Mouse (Mus musculus): ENCODE data around the gene Dgkb. TPM values are rescaled to one million over a fixed set of nuclear protein-coding genes. Genes with fewer than 3 reads are reported as not detected.

Dgkb gene
- polyA plus RNA-seq, 1 experiment from 2014 or later, result 4.0 TPM

- H3K4me1 ChIP-seq (replicated peaks; ENCODE audit: control insufficient read depth, insufficient read depth, low read length), result no peaks in the 10 kb centered on the region
- no peak overlapping the region for H3K4me2 ChIP-seq (ENCODE audit: low read depth, low read length)
- no peaks in the 10 kb centered on the region for H3K36me3 ChIP-seq (ENCODE audit: control insufficient read depth, insufficient read depth, low read length)
- no peaks in the 10 kb centered on the region for H3K9me3 ChIP-seq (ENCODE audit: control insufficient read depth, low read length)
- H3K27me3 ChIP-seq (ENCODE audit: control insufficient read depth, insufficient read depth, low read depth, low read length), result no peaks in the 10 kb centered on the region
- 48% methylated on average over 3 of the region's 3 CpGs for WGBS
- H3K4me3 ChIP-seq (ENCODE audit: low read length), result no peak overlapping the region
- H3K27ac ChIP-seq (ENCODE audit: low read length), result no peak overlapping the region
- no peak for ATAC-seq (ENCODE audit: low read depth)
- H3K9ac ChIP-seq (ENCODE audit: low read length), result no peak overlapping the region
Measured at GRCm38 (mm10) chr12:38374159-38374558, 556.6 kb downstream of the Dgkb start.

- no peaks in the 10 kb centered on the region for H3K27me3 ChIP-seq (ENCODE audit: control insufficient read depth, insufficient read depth, low read depth, low read length)
- H3K27ac ChIP-seq (ENCODE audit: low read length), result no peak overlapping the region
- no peaks in the 10 kb centered on the region for H3K36me3 ChIP-seq (ENCODE audit: control insufficient read depth, insufficient read depth, low read length)
- 0 out of 2 replicates have a peak, but pooled peaks cover 2% of the 10 kb centered on the region for H3K4me1 ChIP-seq (replicated peaks; ENCODE audit: control insufficient read depth, insufficient read depth, low read length)
- no peak overlapping the region for H3K4me3 ChIP-seq (ENCODE audit: low read length)
- no peak for ATAC-seq (ENCODE audit: low read depth)
- WGBS, result 61% methylated on average over 6 of the region's 6 CpGs
- H3K9me3 ChIP-seq (ENCODE audit: control insufficient read depth, low read length), result no peaks in the 10 kb centered on the region
- no peak overlapping the region for H3K4me2 ChIP-seq (ENCODE audit: low read depth, low read length)
- H3K9ac ChIP-seq (ENCODE audit: low read length), result no peak overlapping the region
Measured at GRCm38 (mm10) chr12:38385942-38386341, 568.4 kb downstream of the Dgkb start.

DNA sequence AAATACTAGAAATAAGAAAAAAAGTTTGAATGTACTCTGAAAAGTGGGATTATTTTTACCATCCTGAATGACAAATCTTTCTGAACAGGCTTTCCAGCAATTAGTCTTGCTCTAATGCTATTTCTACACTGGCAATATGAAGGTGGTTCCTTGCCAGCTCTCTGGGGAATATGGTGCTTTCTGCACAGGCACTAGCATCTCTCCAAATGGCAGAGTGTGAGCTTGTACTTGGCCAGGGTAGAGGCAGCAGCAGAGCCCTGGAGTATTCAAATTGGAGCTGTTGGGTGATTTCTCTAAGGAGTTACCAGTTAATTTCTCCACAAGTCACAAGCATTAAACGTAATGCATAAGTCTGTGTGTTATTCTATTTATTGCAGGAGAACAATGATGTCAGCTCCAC lies 569.5 kb downstream of the Dgkb start:
- Histone ChIP-seq H3K4me3 (ENCODE audit: low read length) (no peak overlapping the region), H3K4me1 (replicated peaks; ENCODE audit: control insufficient read depth, insufficient read depth, low read length) (0 out of 2 replicates have a peak, but pooled peaks cover 2% of the 10 kb centered on the region), H3K27ac (ENCODE audit: low read length) (peak overlapping the region; percentile 26), H3K9me3 (ENCODE audit: control insufficient read depth, low read length) (no peaks in the 10 kb centered on the region), H3K36me3 (ENCODE audit: control insufficient read depth, insufficient read depth, low read length) (no peaks in the 10 kb centered on the region), H3K27me3 (ENCODE audit: control insufficient read depth, insufficient read depth, low read depth, low read length) (no peaks in the 10 kb centered on the region), H3K4me2 (ENCODE audit: low read depth, low read length) (no peak overlapping the region), H3K9ac (ENCODE audit: low read length) (no peak overlapping the region)
- ATAC-seq (ENCODE audit: low read depth), result peak; percentile 74
- WGBS, result 49% methylated on average over 1 of the region's 1 CpGs

DNA sequence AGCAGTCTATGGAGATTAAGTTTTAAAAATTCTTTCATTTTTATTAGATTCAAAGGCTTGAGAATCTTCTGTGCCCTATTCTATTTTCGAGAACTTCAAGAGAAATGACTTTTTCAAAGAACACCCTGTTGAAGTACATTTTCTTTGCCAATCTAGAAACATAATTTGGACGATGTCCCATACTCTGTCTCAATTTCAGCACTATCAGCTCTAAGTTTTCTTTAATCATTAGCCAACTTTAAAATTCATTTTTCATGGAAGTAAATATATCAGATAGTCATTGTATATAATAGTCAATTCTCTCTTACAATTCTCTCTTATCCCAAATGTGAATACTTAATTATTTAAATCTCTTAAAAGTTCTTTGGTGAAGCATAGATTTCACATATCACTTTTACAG lies 570.1 kb downstream of the Dgkb start:
- Histone ChIP-seq H3K36me3 (ENCODE audit: control insufficient read depth, insufficient read depth, low read length) (no peaks in the 10 kb centered on the region), H3K9ac (ENCODE audit: low read length) (no peak overlapping the region), H3K9me3 (ENCODE audit: control insufficient read depth, low read length) (no peaks in the 10 kb centered on the region), H3K27me3 (ENCODE audit: control insufficient read depth, insufficient read depth, low read depth, low read length) (no peaks in the 10 kb centered on the region), H3K4me3 (ENCODE audit: low read length) (no peak overlapping the region), H3K4me2 (ENCODE audit: low read depth, low read length) (no peak overlapping the region), H3K4me1 (replicated peaks; ENCODE audit: control insufficient read depth, insufficient read depth, low read length) (0 out of 2 replicates have a peak, but pooled peaks cover 2% of the 10 kb centered on the region), H3K27ac (ENCODE audit: low read length) (no peak overlapping the region)
- WGBS, result 32% methylated on average over 2 of the region's 2 CpGs
- ATAC-seq (ENCODE audit: low read depth), result peak; percentile 51

- Histone ChIP-seq H3K27me3 (ENCODE audit: control insufficient read depth, insufficient read depth, low read depth, low read length) (no peaks in the 10 kb centered on the region), H3K36me3 (ENCODE audit: control insufficient read depth, insufficient read depth, low read length) (no peaks in the 10 kb centered on the region), H3K9ac (ENCODE audit: low read length) (no peak overlapping the region), H3K4me2 (ENCODE audit: low read depth, low read length) (no peak overlapping the region), H3K27ac (ENCODE audit: low read length) (no peak overlapping the region), H3K4me3 (ENCODE audit: low read length) (no peak overlapping the region), H3K9me3 (ENCODE audit: control insufficient read depth, low read length) (no peaks in the 10 kb centered on the region), H3K4me1 (replicated peaks; ENCODE audit: control insufficient read depth, insufficient read depth, low read length) (0 out of 2 replicates have a peak, but pooled peaks cover 2% of the 10 kb centered on the region)
- ATAC-seq (ENCODE audit: low read depth), result no peak
- 25% methylated on average over 5 of the region's 5 CpGs for WGBS
Measured at GRCm38 (mm10) chr12:38388243-38388642, 570.7 kb downstream of the Dgkb start.

- Histone ChIP-seq H3K9me3 (ENCODE audit: control insufficient read depth, low read length) (no peaks in the 10 kb centered on the region), H3K27me3 (ENCODE audit: control insufficient read depth, insufficient read depth, low read depth, low read length) (no peaks in the 10 kb centered on the region), H3K9ac (ENCODE audit: low read length) (no peak overlapping the region), H3K4me1 (replicated peaks; ENCODE audit: control insufficient read depth, insufficient read depth, low read length) (no peaks in the 10 kb centered on the region), H3K27ac (ENCODE audit: low read length) (no peak overlapping the region), H3K36me3 (ENCODE audit: control insufficient read depth, insufficient read depth, low read length) (no peaks in the 10 kb centered on the region), H3K4me3 (ENCODE audit: low read length) (no peak overlapping the region), H3K4me2 (ENCODE audit: low read depth, low read length) (no peak overlapping the region)
- ATAC-seq (ENCODE audit: low read depth), result no peak
- WGBS, result 53% methylated on average over 14 of the region's 14 CpGs
Measured at GRCm38 (mm10) chr12:38397754-38398312, 580.3 kb downstream of the Dgkb start.

DNA sequence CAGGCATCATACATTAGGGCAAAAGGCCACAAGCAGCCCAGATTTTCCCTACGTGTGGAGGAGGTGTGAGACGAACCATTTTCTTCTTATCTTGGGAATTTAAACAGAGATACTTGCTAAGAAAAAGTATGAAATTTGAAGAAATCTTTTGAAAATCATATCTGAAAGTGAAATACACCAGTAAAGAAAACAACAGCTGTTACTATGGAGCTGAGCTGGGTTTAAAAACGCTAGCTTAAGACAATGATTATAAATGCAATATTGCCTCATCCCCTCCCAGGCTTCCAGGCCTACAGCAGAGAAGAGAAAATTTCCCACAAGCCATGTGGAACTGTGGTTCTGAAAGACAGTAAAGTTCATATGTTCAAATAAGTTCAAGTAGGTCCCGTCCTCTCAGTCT lies 582.6 kb downstream of the Dgkb start:
- no peak overlapping the region for H3K9ac ChIP-seq (ENCODE audit: low read length)
- H3K27ac ChIP-seq (ENCODE audit: low read length), result no peak overlapping the region
- H3K27me3 ChIP-seq (ENCODE audit: control insufficient read depth, insufficient read depth, low read depth, low read length), result no peaks in the 10 kb centered on the region
- H3K4me2 ChIP-seq (ENCODE audit: low read depth, low read length), result no peak overlapping the region
- no peaks in the 10 kb centered on the region for H3K9me3 ChIP-seq (ENCODE audit: control insufficient read depth, low read length)
- no peak overlapping the region for H3K4me3 ChIP-seq (ENCODE audit: low read length)
- no peaks in the 10 kb centered on the region for H3K36me3 ChIP-seq (ENCODE audit: control insufficient read depth, insufficient read depth, low read length)
- no peaks in the 10 kb centered on the region for H3K4me1 ChIP-seq (replicated peaks; ENCODE audit: control insufficient read depth, insufficient read depth, low read length)
- 57% methylated on average over 4 of the region's 4 CpGs for WGBS
- ATAC-seq (ENCODE audit: low read depth), result no peak

DNA sequence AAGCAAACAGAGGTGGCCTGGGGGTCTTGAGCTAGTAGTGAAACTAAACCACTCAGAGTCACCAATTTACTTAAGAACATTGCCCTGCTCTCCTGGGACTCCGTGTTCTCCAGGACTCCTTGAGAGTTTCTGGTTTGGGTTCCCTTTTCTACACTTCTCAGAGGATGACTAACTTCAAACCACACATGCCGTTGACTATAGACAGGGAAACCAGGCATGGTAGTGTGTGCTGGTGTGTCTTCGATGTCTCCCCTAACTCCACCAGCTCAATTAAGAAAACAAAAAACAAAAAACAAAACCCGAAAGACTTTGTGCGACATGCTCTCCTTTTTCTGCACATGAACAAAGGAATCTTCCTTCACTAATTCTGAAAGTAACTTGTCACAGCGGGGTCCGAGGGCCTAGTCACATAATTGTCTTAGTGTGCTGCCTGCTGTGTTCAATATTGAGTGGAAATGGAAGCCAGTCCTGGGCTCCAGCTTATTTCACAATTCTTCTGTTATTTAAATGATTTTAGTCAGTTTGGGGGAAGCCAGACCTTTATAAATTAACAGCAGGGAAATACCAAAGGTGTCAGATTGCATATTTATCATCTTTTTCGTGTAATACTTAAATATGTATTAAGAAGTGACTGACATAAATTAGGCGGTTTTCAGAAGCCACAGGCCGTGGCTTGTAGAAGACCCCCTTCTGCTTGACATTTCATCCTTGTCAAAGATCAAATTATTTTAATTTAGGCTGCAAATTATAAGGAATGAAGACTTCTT lies 618.0 kb downstream of the Dgkb start:
- no peak overlapping the region for H3K4me3 ChIP-seq (ENCODE audit: low read length)
- H3K36me3 ChIP-seq (ENCODE audit: control insufficient read depth, insufficient read depth, low read length), result no peaks in the 10 kb centered on the region
- no peaks in the 10 kb centered on the region for H3K9me3 ChIP-seq (ENCODE audit: control insufficient read depth, low read length)
- no peak overlapping the region for H3K9ac ChIP-seq (ENCODE audit: low read length)
- H3K27me3 ChIP-seq (ENCODE audit: control insufficient read depth, insufficient read depth, low read depth, low read length), result no peaks in the 10 kb centered on the region
- H3K27ac ChIP-seq (ENCODE audit: low read length), result no peak overlapping the region
- H3K4me2 ChIP-seq (ENCODE audit: low read depth, low read length), result no peak overlapping the region
- no peak for ATAC-seq (ENCODE audit: low read depth)
- H3K4me1 ChIP-seq (replicated peaks; ENCODE audit: control insufficient read depth, insufficient read depth, low read length), result no peaks in the 10 kb centered on the region
- 68% methylated on average over 10 of the region's 10 CpGs for WGBS

DNA sequence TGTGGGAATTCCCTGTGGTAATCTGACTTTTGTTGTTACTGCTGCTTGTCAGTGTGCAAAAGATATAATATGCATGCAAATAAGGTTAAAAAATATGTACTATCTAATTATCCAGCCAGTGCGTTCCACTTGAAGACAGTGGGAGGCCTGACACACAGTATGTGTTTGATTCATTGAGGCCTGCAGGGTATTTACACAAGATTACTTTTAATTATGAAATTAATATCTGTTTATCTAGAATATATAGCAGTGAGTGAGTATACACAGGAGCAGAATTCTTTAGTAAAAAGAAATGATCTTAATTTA lies 618.6 kb downstream of the Dgkb start:
- no peaks in the 10 kb centered on the region for H3K27me3 ChIP-seq (ENCODE audit: control insufficient read depth, insufficient read depth, low read depth, low read length)
- H3K4me3 ChIP-seq (ENCODE audit: low read length), result no peak overlapping the region
- no peaks in the 10 kb centered on the region for H3K9me3 ChIP-seq (ENCODE audit: control insufficient read depth, low read length)
- H3K9ac ChIP-seq (ENCODE audit: low read length), result no peak overlapping the region
- no peaks in the 10 kb centered on the region for H3K4me1 ChIP-seq (replicated peaks; ENCODE audit: control insufficient read depth, insufficient read depth, low read length)
- no peak for ATAC-seq (ENCODE audit: low read depth)
- 79% methylated on average over 1 of the region's 1 CpGs for WGBS
- no peak overlapping the region for H3K27ac ChIP-seq (ENCODE audit: low read length)
- no peaks in the 10 kb centered on the region for H3K36me3 ChIP-seq (ENCODE audit: control insufficient read depth, insufficient read depth, low read length)
- H3K4me2 ChIP-seq (ENCODE audit: low read depth, low read length), result no peak overlapping the region

Measured in lung, embryonic 16.5 days (tissue).